Mouse (Mus musculus): Measurements from ENCODE around the gene Pde4c.

Gene Pde4c

DNA sequence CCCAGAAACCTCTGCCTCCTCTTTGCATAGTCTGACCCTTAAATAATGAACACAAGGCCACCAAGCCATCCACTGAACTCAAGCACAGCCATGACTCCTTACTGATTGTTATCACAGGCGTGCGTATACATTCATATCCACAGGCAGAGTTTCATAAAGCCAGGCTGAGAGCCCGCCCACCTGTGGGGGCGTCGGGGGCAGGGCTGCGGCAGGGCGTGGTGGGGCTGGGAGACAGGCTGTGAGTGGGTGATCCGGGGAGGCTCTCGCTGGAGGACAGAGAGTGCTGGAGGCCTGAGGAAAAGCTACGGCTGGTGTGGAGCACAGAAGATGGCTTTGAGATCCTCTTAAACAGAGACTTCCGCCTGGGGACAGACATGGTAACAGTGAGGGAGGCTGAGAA lies 56.6 kb downstream of the Pde4c start:
- no peak for ATAC-seq (ENCODE audit: insufficient number of reproducible peaks, low FRiP score, low TSS enrichment)

GRCm38 (mm10) chr8:70786291-70787050 lies 63.0 kb downstream of the Pde4c start:
- ATAC-seq (ENCODE audit: insufficient number of reproducible peaks, low FRiP score, low TSS enrichment) = no peak

- no peak for ATAC-seq (ENCODE audit: insufficient number of reproducible peaks, low FRiP score, low TSS enrichment)
Observed at GRCm38 (mm10) chr8:70787051-70787445, 63.5 kb downstream of the Pde4c start.

GRCm38 (mm10) chr8:70787941-70788667 lies 64.6 kb downstream of the Pde4c start:
- ATAC-seq (ENCODE audit: insufficient number of reproducible peaks, low FRiP score, low TSS enrichment) = peak; percentile 62

DNA sequence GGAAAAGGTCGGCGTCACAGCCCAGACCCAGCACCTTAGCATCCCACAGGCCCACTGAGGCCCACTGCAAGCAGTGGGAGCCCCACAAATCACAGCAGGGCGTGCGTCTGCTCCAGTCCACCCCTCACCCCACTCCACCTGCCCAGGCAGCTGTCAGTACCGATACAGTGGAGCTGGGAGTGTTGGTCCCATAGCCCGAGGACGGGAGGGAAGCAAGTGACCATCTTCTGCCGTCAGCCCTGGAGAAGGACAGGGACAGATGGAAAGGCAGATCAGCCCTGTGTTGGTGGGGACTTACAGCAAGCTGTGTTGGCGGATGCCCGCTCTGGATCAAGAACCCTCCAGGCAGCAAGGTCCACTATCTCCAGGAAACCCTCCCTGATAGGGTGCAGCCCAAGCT lies 65.5 kb downstream of the Pde4c start:
- no peak for ATAC-seq (ENCODE audit: insufficient number of reproducible peaks, low FRiP score, low TSS enrichment)

DNA sequence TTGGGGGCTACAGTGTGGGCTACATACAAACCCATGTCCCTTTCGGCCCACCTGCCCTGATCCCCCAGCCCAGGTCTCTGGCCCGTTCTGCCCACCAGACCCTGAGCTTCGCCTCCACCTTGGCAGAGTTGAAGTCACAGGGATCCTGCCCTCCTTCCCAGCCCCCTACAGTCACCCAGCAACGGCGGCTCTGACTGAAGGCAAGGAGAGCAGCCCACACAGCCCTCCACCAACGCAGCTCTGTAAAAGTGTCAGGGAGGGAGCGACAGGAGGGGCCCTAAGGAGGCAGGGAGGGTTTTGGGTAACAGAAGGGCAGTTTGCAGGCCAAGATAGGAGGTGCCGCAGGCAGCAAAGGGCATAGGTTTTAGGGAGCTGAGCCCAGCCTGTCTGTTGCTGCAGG lies 67.3 kb downstream of the Pde4c start:
- ATAC-seq (ENCODE audit: insufficient number of reproducible peaks, low FRiP score, low TSS enrichment) = no peak

DNA sequence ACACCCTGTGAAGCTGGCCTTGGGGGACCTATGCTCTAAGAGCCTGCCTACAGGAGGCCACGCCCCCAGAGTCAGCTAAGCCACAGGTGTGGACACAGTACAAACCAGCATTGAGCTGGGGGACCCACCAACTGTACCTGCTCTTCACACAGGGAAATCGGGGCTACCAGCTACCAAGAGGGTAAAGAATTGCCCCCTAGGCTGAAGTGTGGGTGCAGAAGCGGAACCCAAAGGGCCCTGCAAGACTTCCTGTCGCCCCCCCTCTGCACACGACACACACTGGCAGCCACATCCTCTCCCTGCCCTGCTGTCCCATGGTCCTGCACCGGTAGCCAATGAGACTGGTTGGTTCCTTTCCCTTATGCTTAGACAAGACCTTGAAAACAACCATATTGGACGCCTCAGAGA lies 67.8 kb downstream of the Pde4c start:
- ATAC-seq (ENCODE audit: insufficient number of reproducible peaks, low FRiP score, low TSS enrichment) = no peak

DNA sequence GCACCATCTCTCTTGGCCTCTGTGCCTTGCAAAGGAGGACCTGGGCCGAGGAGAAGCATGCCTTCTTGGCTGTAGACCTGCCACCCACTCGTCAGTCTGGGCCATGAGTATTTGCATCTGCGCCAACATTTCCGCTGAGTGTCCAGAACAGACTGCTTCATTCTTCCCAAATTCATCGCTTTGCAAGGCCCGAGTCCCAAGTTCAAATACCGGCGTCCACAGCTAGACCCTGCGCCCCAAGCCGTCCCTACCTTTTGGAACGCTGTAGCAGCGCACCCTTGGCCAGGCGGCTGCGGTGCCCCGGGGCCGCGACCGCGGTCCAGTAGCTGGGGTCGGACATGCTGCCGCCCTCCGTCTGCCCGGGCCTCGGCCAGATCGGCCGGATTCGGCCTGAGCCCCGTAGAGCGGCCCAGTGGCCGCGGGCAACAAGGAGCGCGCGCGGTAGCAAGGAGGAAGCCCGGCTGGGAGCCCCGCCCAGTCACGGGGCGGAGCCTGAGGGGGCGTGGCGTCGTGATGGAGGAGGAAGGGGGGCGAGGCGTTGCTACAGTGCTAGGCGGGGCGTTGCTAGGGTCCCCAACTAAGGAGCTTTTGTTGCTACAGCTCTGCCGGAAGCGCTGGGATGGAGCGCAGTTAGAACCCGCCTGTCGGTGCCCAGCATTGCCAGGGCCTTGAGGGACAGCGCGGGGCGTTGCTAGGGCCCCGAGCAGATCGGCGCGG lies 68.6 kb downstream of the Pde4c start:
- ATAC-seq (ENCODE audit: insufficient number of reproducible peaks, low FRiP score, low TSS enrichment) = peak; percentile 28

GRCm38 (mm10) chr8:70792700-70793099 lies 69.2 kb downstream of the Pde4c start:
- ATAC-seq (ENCODE audit: insufficient number of reproducible peaks, low FRiP score, low TSS enrichment) = peak; percentile 1; the same call in 1 of the 2 replicates

GRCm38 (mm10) chr8:70794215-70794614 lies 70.7 kb downstream of the Pde4c start:
- no peak for ATAC-seq (ENCODE audit: insufficient number of reproducible peaks, low FRiP score, low TSS enrichment)

DNA sequence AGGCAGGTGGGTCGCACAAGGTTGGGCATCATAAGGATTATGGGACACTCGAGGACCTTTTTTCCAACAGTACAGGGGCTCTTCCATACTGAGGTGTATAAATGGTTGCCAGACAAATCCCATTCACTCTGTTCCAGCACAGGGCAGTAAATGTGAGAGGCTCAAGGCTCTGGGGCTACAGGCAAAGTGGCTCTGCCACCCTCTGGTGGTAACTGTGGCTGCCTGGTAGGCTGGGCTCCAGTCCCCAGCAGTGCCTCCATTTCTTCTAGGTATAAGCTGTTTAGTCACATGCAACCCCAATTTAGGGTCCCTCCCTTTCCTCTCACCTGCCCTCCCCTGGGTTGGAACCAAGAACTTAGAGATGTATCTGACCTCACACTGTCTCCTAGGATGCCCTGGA lies 71.8 kb downstream of the Pde4c start:
- ATAC-seq (ENCODE audit: insufficient number of reproducible peaks, low FRiP score, low TSS enrichment) = no peak

- no peak for ATAC-seq (ENCODE audit: insufficient number of reproducible peaks, low FRiP score, low TSS enrichment)
Observed at GRCm38 (mm10) chr8:70796403-70797080, 73.0 kb downstream of the Pde4c start.

- peak; percentile 50 for ATAC-seq (ENCODE audit: insufficient number of reproducible peaks, low FRiP score, low TSS enrichment)
Observed at GRCm38 (mm10) chr8:70797081-70798070, 73.9 kb downstream of the Pde4c start.

DNA sequence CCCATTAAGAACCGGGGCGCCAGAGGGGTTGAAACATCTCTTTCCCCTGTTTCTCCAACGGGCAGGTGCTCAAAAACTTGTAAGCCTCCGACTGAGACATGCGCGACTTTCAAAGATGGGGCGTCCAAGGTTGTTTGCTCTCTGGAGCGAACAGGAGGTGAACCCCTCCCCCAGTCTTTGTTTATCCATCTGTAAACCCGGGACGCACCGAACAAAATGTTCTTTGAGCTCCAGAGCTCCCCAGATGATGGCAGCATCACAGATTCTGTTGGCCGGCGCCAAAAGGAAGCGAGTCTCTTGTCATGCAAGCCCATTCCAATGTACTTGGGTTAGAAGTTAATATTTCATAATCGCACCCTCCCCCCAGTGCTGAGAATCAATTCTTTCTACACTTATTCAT lies 74.8 kb downstream of the Pde4c start:
- no peak for ATAC-seq (ENCODE audit: insufficient number of reproducible peaks, low FRiP score, low TSS enrichment)

DNA sequence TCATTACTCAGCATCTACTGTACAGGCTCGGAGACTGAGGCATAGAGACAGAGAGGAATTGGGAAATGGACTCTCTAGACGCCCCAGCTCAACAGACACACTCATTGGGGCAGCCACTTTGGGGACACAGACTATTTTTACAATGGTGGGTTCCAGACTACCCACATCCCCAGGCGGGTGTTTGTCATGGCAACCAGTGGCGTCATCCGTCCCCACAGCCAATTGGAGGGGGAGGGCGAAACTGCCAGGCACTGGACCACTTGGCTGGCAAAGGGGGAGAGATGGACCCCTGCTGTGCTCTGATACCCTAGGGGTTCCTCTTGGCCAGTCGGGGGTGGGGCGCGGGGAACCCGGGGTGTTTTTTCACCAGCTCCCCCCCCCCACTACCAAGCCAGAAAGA lies 77.1 kb downstream of the Pde4c start:
- no peak for ATAC-seq (ENCODE audit: insufficient number of reproducible peaks, low FRiP score, low TSS enrichment)
